Mouse (Mus musculus): Measurements from ENCODE around the gene Ttll9.

Gene Ttll9

DNA sequence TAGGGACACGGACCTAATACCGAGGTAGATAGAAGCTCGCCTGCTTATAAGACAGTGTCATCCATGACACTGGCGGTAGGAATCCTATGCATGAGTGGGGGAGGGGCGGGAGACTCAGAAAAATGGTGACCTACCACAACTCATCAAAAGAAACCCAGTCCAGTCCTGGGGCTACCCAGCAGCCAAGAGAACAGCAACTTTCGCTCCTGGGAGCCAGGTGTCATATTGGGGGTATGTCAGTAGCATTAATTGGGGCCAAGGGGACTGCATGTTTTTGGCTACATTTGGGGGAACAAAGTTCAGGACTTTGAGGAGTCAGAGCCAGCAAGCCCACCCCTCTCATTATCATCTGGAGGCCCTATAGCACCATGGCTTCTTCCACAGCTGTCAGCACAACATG lies 88.8 kb downstream of the Ttll9 start:
- DNase-seq (ENCODE audit: low spot score), result no peak

- DNase-seq (ENCODE audit: low spot score), result no peak
Observed at GRCm38 (mm10) chr2:153051537-153051936, 89.3 kb downstream of the Ttll9 start.

DNA sequence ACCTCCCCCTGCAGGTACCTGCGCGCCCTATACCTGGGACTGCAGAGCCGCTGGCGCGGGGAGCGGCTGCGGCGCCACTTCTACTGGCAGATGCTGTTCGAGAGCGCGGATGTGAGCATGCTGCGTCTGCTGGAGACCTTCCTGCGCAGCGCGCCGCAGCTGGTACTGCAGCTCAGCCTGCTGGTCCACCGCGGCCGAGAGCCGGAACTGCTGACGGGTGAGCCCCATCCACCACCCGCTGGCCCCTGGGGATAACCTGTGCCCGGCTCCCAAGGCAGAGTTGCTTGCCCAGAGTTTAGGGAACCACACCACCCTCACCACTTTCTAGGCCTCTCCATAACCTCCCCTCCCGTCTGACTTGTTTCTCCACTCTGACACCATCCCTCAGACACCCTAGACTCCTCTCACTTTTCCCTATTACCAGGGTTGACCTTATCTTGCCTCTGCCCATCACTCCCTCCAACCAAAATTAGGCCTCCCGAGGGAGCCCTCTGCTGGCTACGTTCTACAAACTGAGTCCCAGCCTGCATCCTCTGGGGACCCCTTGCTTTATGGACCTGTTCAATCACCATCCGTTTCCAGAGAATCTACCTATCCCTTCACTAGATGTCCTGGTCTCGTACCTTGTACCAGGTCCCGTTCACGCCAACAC lies 90.5 kb downstream of the Ttll9 start:
- DNase-seq (ENCODE audit: low spot score), result no peak

DNA sequence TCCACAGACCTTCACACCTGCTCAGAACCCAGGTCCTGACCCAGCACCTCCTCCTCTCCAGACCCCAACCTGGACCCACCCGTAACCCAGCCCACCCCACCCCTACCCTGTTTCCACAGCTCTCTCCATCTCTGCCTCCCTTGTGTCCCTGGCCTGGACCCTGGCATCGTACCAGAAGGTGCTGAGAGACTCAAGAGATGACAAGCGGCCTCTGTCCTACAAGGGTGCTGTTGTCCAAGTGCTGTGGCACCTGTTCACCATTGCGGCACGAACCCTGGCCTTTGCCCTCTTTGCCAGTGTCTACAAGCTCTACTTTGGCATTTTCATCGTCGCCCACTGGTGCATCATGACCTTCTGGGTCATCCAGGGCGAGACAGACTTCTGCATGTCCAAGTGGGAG lies 91.6 kb downstream of the Ttll9 start:
- no peak for DNase-seq (ENCODE audit: low spot score)

GRCm38 (mm10) chr2:153055270-153055920 lies 93.1 kb downstream of the Ttll9 start:
- DNase-seq (ENCODE audit: low spot score), result no peak

Measured in testis, postnatal 14 days (tissue).